Mouse (Mus musculus) C2C12 (cell line): ENCODE measurements at regions not wholly inside any gene's neighbourhood (a gene's known extent, or its start where the extent isn't known, plus 50 kb on each side); places are given as distances from the start of the nearest gene placed in this dataset.
A peak's percentile ranks its signal among the peaks of the same experiment; 100 is the strongest.

Experiments used
- CEBPB ChIP-seq: IDR thresholded peaks from one replicate; pipeline ENCODE4 v1.6.1; 2011; ENCODE audit warnings: low read depth, mild to moderate bottlenecking, control low read depth, moderate library complexity
- CTCF ChIP-seq: IDR thresholded peaks from one replicate; pipeline ENCODE4 v1.5.1; 2011; ENCODE audit not compliant: control insufficient read depth, insufficient read depth, insufficient read length
- MAX ChIP-seq: IDR thresholded peaks from one replicate; pipeline ENCODE4 v1.6.1; 2011; ENCODE audit warnings: mild to moderate bottlenecking, control low read depth

DNA sequence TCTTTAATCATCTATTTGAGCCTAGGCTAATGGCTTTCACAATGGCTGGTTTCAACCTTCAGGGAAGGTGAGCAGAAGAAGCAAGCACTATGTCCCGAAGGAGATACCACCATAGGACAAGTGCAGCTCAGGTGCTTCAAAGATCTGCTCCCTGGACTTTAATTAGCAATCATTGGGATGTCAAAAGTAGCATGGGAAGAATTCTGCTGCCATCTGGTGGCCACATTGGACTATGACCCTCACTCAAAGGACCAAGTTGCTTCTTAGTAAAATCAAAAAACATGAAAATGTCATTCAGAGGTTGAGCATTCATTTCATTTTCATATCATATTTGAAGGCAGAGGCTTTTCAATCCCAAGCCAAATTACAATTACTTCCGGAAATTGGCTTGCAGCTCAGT, 610.9 kb downstream of the Ets1 start:
- peak; percentile 26 for TF ChIP-seq CTCF
- TF ChIP-seq CEBPB, result no peak
- no peak for TF ChIP-seq MAX
